Mouse (Mus musculus) spleen, postnatal 14 days (tissue): Measurements from ENCODE around the gene Tmem248.
"Not testable (repeated sequence)": the region's sequence is repeated elsewhere in the genome, so short reads cannot be mapped to it uniquely, and the experiment has no call there.

Source experiments
- DNase-seq, 2 experiments: peaks; one replicate each; pipeline ENCODE4 v3.0.0; 2021 to 2022; ENCODE audit warnings: low spot score in 2 of 2

Tmem248 gene

GRCm38 (mm10) chr5:130203948-130204347 is 12.9 kb upstream of the Tmem248 start:
- no peak for DNase-seq

DNA sequence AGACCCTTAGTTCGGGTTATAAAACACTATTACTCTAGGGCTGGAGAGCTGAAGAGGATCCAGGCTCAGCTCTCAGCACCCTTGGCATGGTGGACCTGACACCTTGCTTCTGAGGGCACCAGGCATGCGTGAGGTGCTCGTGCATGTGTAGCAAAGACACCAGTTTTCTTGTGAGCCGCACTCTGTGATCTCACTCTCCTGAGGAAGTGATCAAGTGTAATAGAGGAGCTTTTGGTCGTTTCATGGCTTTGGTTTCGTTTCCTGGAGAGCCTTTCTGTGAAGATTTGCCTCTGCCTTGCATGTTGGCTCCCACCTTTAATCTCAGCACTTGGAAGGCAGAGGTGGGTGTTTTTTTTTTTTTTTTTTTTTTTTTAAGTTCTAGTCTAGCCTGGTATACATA is 12.3 kb upstream of the Tmem248 start:
- DNase-seq, result no peak

- no peak for DNase-seq
Observed at GRCm38 (mm10) chr5:130205441-130206023, 11.3 kb upstream of the Tmem248 start.

DNA sequence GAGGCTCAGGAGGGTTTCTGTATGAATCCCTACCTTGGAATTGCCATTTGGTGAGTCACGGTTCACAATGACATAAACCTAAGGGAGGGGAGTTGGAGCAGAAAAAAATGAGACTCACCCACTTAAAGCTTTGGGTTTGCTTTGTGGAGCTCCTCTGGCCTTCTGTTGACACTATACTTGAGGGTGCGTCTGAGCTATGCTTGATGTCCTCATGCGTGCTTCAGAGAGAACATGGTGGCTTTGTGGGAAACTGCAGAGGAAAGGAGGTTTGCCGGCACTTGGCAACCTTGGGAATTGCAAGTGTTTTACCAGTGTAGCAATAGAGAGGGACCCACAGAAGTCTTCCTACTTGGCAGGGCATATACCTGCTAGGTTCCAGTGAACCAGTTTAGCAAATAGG is 9.6 kb upstream of the Tmem248 start:
- DNase-seq, result no peak

GRCm38 (mm10) chr5:130212956-130213355 is 3.9 kb upstream of the Tmem248 start:
- DNase-seq, result no peak

- DNase-seq, result no peak
Observed at GRCm38 (mm10) chr5:130217406-130217805, 525 bp downstream of the Tmem248 start.

GRCm38 (mm10) chr5:130218336-130218735 is 1.5 kb downstream of the Tmem248 start:
- no peak for DNase-seq

GRCm38 (mm10) chr5:130221316-130221715 is 4.4 kb downstream of the Tmem248 start:
- no peak for DNase-seq

DNA sequence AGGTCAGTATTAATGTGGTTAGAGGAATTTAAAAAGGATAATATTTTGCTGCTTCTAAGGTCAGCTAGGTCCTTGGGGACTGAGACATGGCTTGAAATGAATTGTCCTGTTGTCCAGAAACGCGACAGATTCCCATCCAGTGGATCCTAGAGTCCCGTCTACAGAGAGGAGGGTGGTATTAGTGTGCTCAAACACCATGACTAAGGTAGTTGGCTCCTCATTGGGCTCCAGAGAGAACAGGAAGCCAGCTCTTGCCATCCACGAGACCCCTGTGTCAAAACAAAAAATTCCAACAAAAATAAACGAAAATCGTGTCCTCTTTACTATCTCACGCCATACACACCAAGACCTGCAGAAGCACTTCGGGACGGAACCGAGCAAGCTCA is 4.9 kb downstream of the Tmem248 start:
- DNase-seq, result no peak

GRCm38 (mm10) chr5:130222146-130223004 is 5.5 kb downstream of the Tmem248 start:
- peak; percentile 91 to 96 for DNase-seq

- no peak for DNase-seq
Observed at GRCm38 (mm10) chr5:130226790-130227189, 9.9 kb downstream of the Tmem248 start.

DNA sequence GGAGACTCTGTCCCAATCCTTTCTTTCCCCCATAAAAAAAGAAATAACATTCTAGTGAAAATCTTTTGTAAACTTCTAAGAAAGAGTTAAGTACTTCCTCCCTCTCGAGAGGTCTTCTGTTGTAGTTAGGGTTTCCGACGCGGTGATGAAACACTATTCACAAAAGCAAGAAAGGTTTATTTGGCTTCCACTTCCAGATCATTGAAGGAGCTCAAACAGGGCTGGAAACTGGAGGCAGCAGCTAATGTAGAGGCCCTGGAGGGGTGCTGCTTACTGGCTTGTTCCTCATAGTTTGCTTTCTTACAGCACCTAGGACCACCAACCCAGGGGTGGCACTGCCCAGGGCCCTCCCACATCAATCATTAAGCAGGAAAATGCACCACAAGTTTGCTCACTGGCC is 11.2 kb downstream of the Tmem248 start:
- DNase-seq, result no peak

GRCm38 (mm10) chr5:130236302-130236701 is 19.4 kb downstream of the Tmem248 start:
- DNase-seq, result no peak

DNA sequence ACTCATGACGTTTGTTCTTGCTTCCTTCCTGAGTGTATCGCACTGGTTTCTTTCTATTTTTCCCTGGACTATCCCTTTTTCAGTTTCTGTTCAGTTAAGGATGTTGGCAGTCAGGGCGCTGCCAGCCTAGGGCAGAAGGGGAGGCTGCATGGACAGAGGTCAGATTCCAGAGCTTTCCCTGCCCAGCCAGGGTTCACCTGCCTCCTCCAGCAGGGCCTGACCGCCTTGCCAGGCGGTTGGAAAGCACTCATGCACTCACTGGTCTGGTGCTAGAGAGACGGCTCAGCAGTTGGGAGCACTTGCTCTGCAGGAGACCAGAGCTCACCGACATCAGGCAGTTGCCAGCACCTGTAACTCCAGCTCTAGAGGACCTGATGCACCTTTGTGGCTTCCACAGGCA is 22.4 kb downstream of the Tmem248 start:
- no peak for DNase-seq

DNA sequence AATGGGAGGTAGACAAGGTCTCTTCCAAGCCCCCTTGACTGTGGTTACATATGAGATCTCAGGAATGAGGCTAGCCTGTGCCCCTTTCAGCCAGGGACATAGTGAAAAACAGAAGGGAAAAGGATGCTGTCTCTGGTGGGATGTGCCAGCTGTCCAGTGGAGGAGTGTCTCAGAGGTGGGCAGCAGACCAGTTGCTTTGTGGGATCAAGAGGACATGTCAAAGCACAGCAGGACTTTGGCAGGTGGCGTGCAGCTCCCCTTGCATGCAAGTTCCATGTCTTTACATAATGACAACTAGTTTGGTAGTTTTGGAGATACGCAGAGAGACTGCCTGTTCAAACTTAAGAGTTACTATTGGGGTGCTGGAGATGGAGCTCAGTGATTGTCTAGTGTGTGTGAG is 23.0 kb downstream of the Tmem248 start:
- DNase-seq, result no peak

DNA sequence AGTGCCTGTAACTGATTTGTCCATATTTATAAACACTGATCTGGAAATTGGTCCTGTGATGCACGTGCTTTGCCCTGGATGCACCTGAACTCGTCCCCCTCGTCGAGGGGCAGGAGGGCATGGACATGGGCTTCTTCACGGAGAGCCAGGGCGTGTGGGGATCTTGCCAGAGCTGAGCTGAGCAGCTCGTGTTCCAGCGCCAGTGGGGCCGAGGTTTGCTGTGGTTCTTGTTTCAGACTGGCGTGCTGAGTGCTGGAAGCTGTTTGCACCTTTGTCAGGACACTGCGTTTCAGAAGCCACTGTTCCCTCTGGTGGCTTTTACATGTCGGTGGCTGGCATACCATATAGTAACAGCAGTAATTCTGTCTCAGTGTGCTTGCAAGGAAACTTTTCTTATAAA is 24.5 kb downstream of the Tmem248 start:
- no peak for DNase-seq

DNA sequence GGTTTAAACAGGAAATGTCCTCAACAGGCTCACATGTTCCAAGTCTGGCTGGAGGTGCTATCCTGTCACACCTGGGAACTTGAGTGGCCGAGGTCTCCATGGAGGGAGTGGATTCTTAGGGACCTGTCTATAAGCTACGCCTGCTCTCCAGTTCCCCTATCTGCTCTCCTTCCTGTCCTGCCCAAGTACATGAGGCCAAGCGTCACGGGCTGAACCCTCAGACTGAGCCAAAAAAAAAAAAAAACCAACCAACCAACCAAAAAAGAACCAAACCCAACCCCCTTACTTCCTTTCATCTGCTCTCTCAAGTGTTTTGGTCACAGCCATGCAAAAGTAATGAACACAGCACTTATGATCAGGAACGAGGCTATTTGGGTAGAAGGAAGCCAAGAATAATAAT is 30.9 kb downstream of the Tmem248 start:
- no peak for DNase-seq

GRCm38 (mm10) chr5:130254164-130255016 is 37.5 kb downstream of the Tmem248 start:
- no peak for DNase-seq

- peak; percentile 95 to 96 for DNase-seq
Observed at GRCm38 (mm10) chr5:130255017-130255720, 38.3 kb downstream of the Tmem248 start, which contains the start of the genes Sbds and Tyw1. TSS of gene Sbds (minus strand) at chr5:130255530. TSS of gene Tyw1 (plus strand) at chr5:130255619.

GRCm38 (mm10) chr5:130255799-130256525 is 39.1 kb downstream of the Tmem248 start:
- DNase-seq, result not testable (repeated sequence)

DNA sequence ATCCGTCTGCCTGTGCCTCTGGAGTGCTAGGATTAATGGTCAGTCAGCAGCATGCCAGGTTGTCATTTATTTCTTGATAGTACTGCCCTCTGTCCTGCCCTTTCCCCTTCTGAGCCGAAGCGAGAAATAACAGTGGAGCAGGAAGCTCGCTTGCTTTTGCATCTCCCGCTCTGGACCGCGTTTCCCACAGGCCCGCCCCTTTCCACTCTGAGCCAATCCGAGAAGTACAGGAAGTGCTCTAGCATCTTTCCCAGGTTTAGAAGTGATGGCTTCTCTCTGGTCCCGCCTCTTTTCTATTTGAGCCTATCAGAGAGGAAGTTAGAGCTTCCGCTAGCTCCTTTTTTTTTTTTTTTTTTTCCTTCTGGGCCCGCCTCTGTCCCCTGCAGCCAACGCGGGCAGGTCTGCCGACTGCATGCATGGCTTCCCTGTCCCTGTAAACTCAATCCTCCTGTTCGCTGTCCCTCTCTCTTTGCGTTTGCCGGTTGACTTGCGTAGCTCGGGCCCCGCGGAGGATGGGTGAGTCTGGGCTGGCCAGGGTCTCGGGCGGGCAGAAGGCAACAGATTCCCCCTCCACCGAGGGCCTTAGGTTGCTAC is 39.9 kb downstream of the Tmem248 start:
- peak; percentile 78 to 84 for DNase-seq
